29 mouse cellular contexts compared by ENCODE assay signal in genomic region chr1:43722459-43722858, GRCm38 (mm10).
"Had no signal": no experiment of that assay in that cellular context is flagged by ENCODE, and none has a peak within 500 bp of the region (broad histone marks: within the 10 kb centered on the region; RNA-seq: fewer than 3 reads in every experiment).

No protein-coding gene starts in this region.

- H3K4me3 ChIP-seq: heart, embryonic 10.5 days; heart, embryonic 12.5 days; heart, embryonic 13.5 days; heart, embryonic 15.5 days; hindbrain, embryonic 10.5 days; hindbrain, embryonic 12.5 days; hindbrain, embryonic 13.5 days; hindbrain, embryonic 15.5 days; intestine, embryonic 15.5 days; kidney, embryonic 15.5 days; layer of hippocampus, adult 2 months had no signal

- H3K27me3 ChIP-seq: heart, embryonic 12.5 days; heart, embryonic 13.5 days; heart, embryonic 15.5 days; hindbrain, embryonic 12.5 days; hindbrain, embryonic 13.5 days; hindbrain, embryonic 15.5 days; intestine, embryonic 15.5 days; kidney, embryonic 15.5 days had no signal

- DNase-seq: heart, postnatal 10 days; heart, postnatal 14 days; heart, postnatal 36 days; heart, postnatal 4 days; kidney, adult 11 months; kidney, adult 18-20 months; kidney, adult 2 months; kidney, adult 8-10 months; kidney, adult 9 months; kidney, postnatal 10 days; kidney, postnatal 14 days; kidney, postnatal 25 days; kidney, postnatal 36 days; kidney, postnatal 4 days; layer of hippocampus, adult 9-11 months; layer of hippocampus, postnatal 36 days had no signal

- H3K36me3 ChIP-seq: heart, embryonic 10.5 days; heart, embryonic 12.5 days; heart, embryonic 13.5 days; heart, embryonic 15.5 days; hindbrain, embryonic 10.5 days; hindbrain, embryonic 12.5 days; hindbrain, embryonic 13.5 days; hindbrain, embryonic 15.5 days; intestine, embryonic 15.5 days; kidney, embryonic 15.5 days had no signal

- H3K4me2 ChIP-seq: heart, embryonic 11.5 days; heart, embryonic 12.5 days; heart, embryonic 13.5 days; heart, embryonic 15.5 days; hindbrain, embryonic 12.5 days; hindbrain, embryonic 13.5 days; hindbrain, embryonic 14.5 days; hindbrain, embryonic 15.5 days; intestine, embryonic 15.5 days; kidney, embryonic 15.5 days had no signal
